Mouse (Mus musculus) midbrain, embryonic 14.5 days (tissue): ENCODE measurements around the gene S100a9. TPM values are rescaled to one million over a fixed set of nuclear protein-coding genes. Genes with fewer than 3 reads are reported as not detected.
A peak's percentile ranks its signal among the peaks of the same experiment; 100 is the strongest.

Experiments used
- ATAC-seq: fragments of 200-750 bp; cut with Nextera tagmentation; 2 replicates; pipeline ENCODE4 v1.8.0; 2017; ENCODE audit warnings: moderate number of reproducible peaks, moderate library complexity; ENCODE audit not compliant: low FRiP score, low TSS enrichment
- DNase-seq: peaks from one replicate; pipeline ENCODE4 v3.0.0-alpha.2; 2015
- H3K27ac ChIP-seq: fragments of 300-500 bp; sonication (generic); replicated peaks from 2 replicates; pipeline ENCODE4 v1.5.1; 2014; ENCODE audit warnings: mild to moderate bottlenecking, low read depth, low read length, moderate library complexity
- H3K27me3 ChIP-seq: fragments of 300-500 bp; sonication (generic); 2 replicates; pipeline ENCODE4 v1.6.1; 2014; ENCODE audit warnings: low read length, control low read depth, mixed read lengths; ENCODE audit not compliant: control insufficient read depth, insufficient read depth
- H3K36me3 ChIP-seq: fragments of 300-500 bp; sonication (generic); 2 replicates; pipeline ENCODE4 v1.6.1; 2014; ENCODE audit warnings: low read length, control low read depth; ENCODE audit not compliant: control insufficient read depth, insufficient read depth
- H3K4me1 ChIP-seq: fragments of 300-500 bp; sonication (generic); 2 replicates; pipeline ENCODE4 v1.6.1; 2014; ENCODE audit warnings: mild to moderate bottlenecking, antibody characterized with exemption, low read length, control low read depth; ENCODE audit not compliant: control insufficient read depth, insufficient read depth
- H3K4me2 ChIP-seq: fragments of 300-500 bp; sonication (generic); 2 replicates; pipeline ENCODE4 v1.6.1; 2014; ENCODE audit warnings: mild to moderate bottlenecking, low read length, moderate library complexity
- H3K4me3 ChIP-seq: fragments of 300-500 bp; sonication (generic); replicated peaks from 2 replicates; pipeline ENCODE4 v1.5.1; 2014; ENCODE audit warnings: low read depth, low read length
- H3K9ac ChIP-seq: fragments of 300-500 bp; sonication (generic); replicated peaks from 2 replicates; pipeline ENCODE4 v1.6.1; 2014; ENCODE audit warnings: mild to moderate bottlenecking, low read length, moderate library complexity
- H3K9me3 ChIP-seq: fragments of 300-500 bp; sonication (generic); 2 replicates; pipeline ENCODE4 v1.6.1; 2016; ENCODE audit warnings: low read length, control low read depth, mixed read lengths; ENCODE audit not compliant: control insufficient read depth
- WGBS: fragments of 180-500 bp; shearing (Covaris S2); extraction: QIAGEN DNeasy Blood & Tissue Kit; methylation state at CpG from one replicate; pipeline ENCODE4 v1.1.7; 2014; 5-methylcytosine and 5-hydroxymethylcytosine counted together
- polyA plus RNA-seq: library from polyadenylated mRNA; unstranded; fragments of >200 nt; fragmentation: Nextera tagmentation; extraction: Ambion mirVana; gene quantifications from 2 replicates; pipeline ENCODE4 v1.2.1, GENCODE M21; 2014

The S100a9 gene
- polyA plus RNA-seq, 1 experiment from 2014 or later: 0.95 TPM

GRCm38 (mm10) chr3:90678656-90679055 lies 16.9 kb downstream of the S100a9 start:
- Histone ChIP-seq H3K4me2 (no peak overlapping the region), H3K27ac (no peak overlapping the region), H3K27me3 (no peaks in the 10 kb centered on the region), H3K9me3 (no peaks in the 10 kb centered on the region), H3K4me1 (no peaks in the 10 kb centered on the region), H3K9ac (no peak overlapping the region), H3K36me3 (no peaks in the 10 kb centered on the region), H3K4me3 (no peak overlapping the region)
- no peak for ATAC-seq
- 67% methylated on average over 3 of the region's 3 CpGs for WGBS
- DNase-seq: no peak

DNA sequence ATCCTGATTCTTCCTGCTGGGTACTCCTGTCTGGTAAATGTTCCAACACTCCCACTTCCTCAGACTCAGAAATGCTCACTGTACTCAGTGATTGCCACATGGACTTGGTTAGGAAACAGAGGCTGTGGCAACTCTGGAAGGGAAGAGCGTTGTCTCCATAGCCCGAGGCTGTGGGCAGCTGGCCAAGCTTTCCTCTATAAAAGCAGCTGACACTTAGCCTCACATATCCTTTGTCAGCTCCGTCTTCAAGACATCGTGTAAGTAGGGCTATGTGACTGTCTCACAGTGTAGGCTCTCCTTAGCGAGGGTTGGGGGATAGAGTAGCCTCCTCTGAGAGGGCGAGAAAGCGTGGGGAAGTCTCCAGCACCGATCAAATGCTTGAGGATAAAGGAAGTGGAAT lies 26.7 kb downstream of the S100a9 start, which contains the start of gene S100a8:
Gene S100a8 (plus strand): TSS at position 133 of the 400 bp plus-strand sequence.
- WGBS: 74% methylated on average over 8 of the region's 8 CpGs
- H3K9ac ChIP-seq: no peak within 1 kb of the TSS
- H3K27me3 ChIP-seq: no peaks in the 10 kb centered on the region
- DNase-seq: peak; percentile 11
- H3K4me2 ChIP-seq: no peak within 1 kb of the TSS
- H3K4me3 ChIP-seq: no peak within 1 kb of the TSS
- no peaks in the 10 kb centered on the region for H3K4me1 ChIP-seq
- no peak for ATAC-seq
- H3K27ac ChIP-seq: no peak within 1 kb of the TSS
- H3K9me3 ChIP-seq: no peaks in the 10 kb centered on the region
- H3K36me3 ChIP-seq: no peaks in the 10 kb centered on the region

DNA sequence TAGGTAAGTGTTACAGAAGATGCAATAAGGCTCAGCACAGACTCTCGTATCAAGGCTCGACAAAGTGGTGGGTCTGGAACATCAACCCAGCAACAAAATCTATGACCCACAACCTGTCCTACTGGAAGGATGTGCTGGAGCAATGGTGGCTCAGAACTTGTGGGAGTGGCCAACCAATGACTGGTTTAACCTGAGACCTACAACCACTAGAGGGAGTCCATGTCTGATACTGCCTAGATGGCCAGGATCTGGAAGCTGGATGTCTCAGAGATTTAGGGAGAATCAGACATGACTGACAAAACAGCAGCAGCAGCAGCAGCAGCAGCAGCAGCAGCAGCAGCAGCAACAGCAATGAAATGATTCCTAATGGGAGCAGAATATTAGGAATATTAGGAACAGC lies 31.3 kb downstream of the S100a9 start:
- Histone ChIP-seq H3K27ac (no peak overlapping the region), H3K27me3 (no peaks in the 10 kb centered on the region), H3K36me3 (no peaks in the 10 kb centered on the region), H3K4me2 (no peak overlapping the region), H3K9me3 (no peaks in the 10 kb centered on the region), H3K4me3 (no peak overlapping the region), H3K9ac (no peak overlapping the region), H3K4me1 (no peaks in the 10 kb centered on the region)
- ATAC-seq (no peak), DNase-seq (peak; percentile 4)
- 88% methylated on average over 2 of the region's 2 CpGs for WGBS

DNA sequence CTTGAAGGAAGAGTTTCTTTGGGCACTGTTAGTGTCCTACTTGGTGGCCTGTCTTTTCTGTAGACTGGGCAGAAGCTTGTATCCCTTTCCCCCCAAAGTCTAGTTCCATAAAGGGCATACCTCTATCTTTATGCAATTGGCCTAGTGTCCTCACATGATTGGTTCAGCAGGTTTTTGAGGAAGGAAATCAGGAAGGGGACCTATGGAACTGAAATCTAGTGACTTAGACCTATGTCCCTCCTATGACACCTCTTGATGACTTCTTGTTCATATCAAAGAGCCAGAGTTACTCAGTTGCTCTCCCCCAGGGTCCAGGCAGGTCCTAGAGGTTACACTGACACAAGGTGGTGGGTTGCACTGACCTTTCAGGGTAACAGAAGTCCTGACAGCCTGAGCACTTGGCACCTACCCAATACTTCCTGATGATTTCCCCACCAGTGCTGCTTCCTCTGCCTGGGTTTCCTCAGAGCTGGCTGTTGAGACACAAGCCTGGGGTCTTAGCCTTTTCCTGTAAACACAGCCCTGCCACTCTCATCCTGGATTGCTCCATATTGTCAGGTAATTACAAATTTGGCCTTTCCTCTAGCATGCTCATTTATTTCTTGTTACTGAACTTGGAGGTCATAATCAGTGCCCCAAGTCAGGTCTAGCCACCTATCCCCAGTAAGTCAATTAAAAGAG lies 36.0 kb downstream of the S100a9 start:
- Histone ChIP-seq H3K36me3 (no peaks in the 10 kb centered on the region), H3K27ac (no peak overlapping the region), H3K9me3 (no peaks in the 10 kb centered on the region), H3K4me3 (no peak overlapping the region), H3K9ac (no peak overlapping the region), H3K27me3 (no peaks in the 10 kb centered on the region), H3K4me1 (no peaks in the 10 kb centered on the region), H3K4me2 (no peak overlapping the region)
- DNase-seq: no peak
- ATAC-seq: no peak

DNA sequence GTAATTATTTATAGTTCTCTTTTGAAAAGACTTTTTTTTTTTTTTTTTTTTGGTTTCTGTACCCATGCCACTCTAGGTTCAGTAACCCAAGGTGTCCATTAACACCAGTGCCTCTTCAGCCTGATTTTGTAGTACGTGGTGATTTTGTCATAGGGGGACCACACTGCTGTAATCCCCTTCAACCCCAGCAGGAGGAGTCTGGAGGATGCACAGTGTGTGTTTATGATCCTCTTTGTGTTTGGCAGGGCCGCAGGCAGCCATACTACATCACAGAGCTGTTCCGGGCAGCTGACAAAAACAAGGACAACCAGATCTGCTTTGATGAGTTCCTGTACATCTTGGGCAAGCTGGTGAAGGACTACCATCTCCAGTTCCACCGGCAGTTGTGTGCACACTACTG lies 38.1 kb downstream of the S100a9 start:
- no peaks in the 10 kb centered on the region for H3K9me3 ChIP-seq
- ATAC-seq: no peak
- H3K27ac ChIP-seq: no peak overlapping the region
- WGBS: 76% methylated on average over 4 of the region's 4 CpGs
- DNase-seq: peak; percentile 6
- H3K4me2 ChIP-seq: no peak overlapping the region
- no peaks in the 10 kb centered on the region for H3K36me3 ChIP-seq
- H3K9ac ChIP-seq: no peak overlapping the region
- H3K4me3 ChIP-seq: no peak overlapping the region
- no peaks in the 10 kb centered on the region for H3K4me1 ChIP-seq
- H3K27me3 ChIP-seq: no peaks in the 10 kb centered on the region

DNA sequence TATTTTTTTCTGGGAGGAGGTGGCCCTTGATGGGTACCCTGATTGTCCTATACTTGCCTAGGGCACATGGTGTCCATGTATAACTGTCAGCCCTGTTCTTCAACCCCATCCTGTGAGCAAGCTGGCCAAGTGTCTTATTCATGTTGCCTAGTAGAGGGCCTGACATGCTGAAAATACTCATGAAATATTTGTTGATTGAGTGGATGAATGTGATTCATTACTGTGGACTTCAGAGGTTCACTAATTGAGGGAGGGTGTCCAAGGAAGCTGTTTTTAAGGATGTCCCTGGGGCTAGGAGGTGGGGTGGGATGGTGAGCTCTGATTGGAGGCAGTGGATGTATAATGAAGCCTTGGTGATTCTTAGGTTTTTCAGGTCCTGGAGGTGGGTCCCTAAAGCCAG lies 41.8 kb downstream of the S100a9 start, which contains the start of gene S100a7a:
Gene S100a7a (plus strand): TSS at position 301 of the 400 bp plus-strand sequence.
- Histone ChIP-seq H3K9ac (no peak within 1 kb of the TSS), H3K4me2 (no peak within 1 kb of the TSS), H3K9me3 (no peaks in the 10 kb centered on the region), H3K4me3 (no peak within 1 kb of the TSS), H3K36me3 (no peaks in the 10 kb centered on the region), H3K27ac (no peak within 1 kb of the TSS), H3K4me1 (no peaks in the 10 kb centered on the region), H3K27me3 (no peaks in the 10 kb centered on the region)
- no peak for DNase-seq
- ATAC-seq: no peak

- no peak overlapping the region for H3K9ac ChIP-seq
- no peak overlapping the region for H3K27ac ChIP-seq
- no peak overlapping the region for H3K4me3 ChIP-seq
- peak; percentile 94 for DNase-seq
- 38% methylated on average over 5 of the region's 5 CpGs for WGBS
- no peaks in the 10 kb centered on the region for H3K36me3 ChIP-seq
- H3K9me3 ChIP-seq: no peaks in the 10 kb centered on the region
- no peaks in the 10 kb centered on the region for H3K4me1 ChIP-seq
- H3K27me3 ChIP-seq: no peaks in the 10 kb centered on the region
- ATAC-seq: peak; percentile 69
- no peak overlapping the region for H3K4me2 ChIP-seq
Measured at GRCm38 (mm10) chr3:90652878-90653508, 42.5 kb downstream of the S100a9 start.

DNA sequence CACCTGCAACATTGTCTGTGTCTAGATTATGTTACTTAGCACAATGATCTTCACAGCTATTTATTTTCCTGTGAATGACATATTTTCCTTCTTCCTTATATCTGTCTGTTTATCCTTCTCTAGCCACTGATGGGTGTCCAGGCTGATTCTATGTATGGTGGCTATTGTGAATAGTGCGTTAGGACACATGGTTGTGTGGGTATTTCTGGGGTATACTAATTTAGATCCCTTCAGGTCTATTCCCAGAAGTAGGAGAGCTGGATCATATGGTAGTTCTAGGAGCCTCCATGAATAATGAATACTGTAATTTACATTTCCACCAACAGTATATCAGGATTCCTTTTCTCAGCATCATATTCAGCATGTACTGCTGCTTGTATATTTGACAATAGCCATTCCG lies 45.7 kb downstream of the S100a9 start:
- no peaks in the 10 kb centered on the region for H3K9me3 ChIP-seq
- H3K4me2 ChIP-seq: no peak overlapping the region
- 90% methylated on average over 2 of the region's 2 CpGs for WGBS
- no peak for ATAC-seq
- H3K36me3 ChIP-seq: no peaks in the 10 kb centered on the region
- no peaks in the 10 kb centered on the region for H3K4me1 ChIP-seq
- H3K9ac ChIP-seq: no peak overlapping the region
- DNase-seq: no peak
- H3K27ac ChIP-seq: no peak overlapping the region
- H3K4me3 ChIP-seq: no peak overlapping the region
- H3K27me3 ChIP-seq: no peaks in the 10 kb centered on the region

- H3K9me3 ChIP-seq: no peaks in the 10 kb centered on the region
- no peak overlapping the region for H3K27ac ChIP-seq
- ATAC-seq (no peak), DNase-seq (no peak)
- H3K9ac ChIP-seq: no peak overlapping the region
- no peak overlapping the region for H3K4me3 ChIP-seq
- H3K36me3 ChIP-seq: no peaks in the 10 kb centered on the region
- H3K4me1 ChIP-seq: no peaks in the 10 kb centered on the region
- no peaks in the 10 kb centered on the region for H3K27me3 ChIP-seq
- no peak overlapping the region for H3K4me2 ChIP-seq
Measured at GRCm38 (mm10) chr3:90648981-90649380, 46.5 kb downstream of the S100a9 start.
